Mouse (Mus musculus): ENCODE measurements around the gene Sgsh.

Sgsh gene

DNA sequence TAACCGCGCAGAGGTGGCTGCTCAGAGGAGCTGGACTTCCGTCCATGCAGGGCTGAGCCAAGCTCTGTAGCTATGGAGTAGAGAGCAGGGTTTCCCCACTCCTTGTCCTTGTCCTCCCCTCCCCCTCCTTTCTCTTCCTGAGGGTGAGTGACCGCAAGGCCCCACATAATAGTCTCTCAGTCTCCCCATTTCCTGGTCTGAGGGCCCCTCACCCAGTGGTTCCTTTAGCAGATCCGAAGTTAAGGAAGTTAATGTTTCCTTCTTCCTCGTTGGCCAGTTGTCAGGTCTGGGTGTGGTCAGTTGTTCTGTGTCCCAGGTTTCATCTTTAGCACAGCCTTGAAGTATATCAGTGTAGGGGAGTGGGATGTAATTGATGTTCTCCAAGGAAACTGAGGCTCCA, 20.1 kb upstream of the Sgsh start:
- DNase-seq, result no peak

DNA sequence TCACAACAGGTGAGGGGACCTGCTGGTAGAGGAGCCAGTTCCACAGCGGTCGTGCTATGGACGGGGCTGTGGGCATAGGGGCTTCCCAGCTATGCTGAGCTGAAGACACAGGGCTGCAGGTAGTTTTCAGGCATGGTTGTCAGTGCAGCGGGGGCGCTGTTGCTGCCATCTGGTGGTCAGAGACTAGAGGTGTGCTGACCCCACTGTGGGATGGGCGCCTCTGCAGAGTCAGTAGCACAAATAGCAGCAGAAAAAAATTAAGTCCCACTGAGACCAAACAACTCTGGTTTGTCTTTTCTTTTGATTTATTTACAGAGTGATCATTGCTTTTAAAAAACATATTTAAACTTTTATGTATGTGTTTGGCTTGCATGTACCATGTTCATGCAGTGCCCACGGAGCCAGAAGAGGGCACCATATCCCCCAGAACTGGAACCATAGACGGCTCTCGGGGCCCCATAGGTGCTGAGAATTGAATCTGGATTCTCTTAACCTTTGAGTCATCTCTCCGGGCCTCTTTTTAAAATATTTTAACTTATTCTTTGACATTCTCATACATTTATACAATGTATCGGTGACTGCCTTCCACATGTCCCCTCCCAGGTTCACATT, 8.3 kb upstream of the Sgsh start:
- DNase-seq, result peak; percentile 86

DNA sequence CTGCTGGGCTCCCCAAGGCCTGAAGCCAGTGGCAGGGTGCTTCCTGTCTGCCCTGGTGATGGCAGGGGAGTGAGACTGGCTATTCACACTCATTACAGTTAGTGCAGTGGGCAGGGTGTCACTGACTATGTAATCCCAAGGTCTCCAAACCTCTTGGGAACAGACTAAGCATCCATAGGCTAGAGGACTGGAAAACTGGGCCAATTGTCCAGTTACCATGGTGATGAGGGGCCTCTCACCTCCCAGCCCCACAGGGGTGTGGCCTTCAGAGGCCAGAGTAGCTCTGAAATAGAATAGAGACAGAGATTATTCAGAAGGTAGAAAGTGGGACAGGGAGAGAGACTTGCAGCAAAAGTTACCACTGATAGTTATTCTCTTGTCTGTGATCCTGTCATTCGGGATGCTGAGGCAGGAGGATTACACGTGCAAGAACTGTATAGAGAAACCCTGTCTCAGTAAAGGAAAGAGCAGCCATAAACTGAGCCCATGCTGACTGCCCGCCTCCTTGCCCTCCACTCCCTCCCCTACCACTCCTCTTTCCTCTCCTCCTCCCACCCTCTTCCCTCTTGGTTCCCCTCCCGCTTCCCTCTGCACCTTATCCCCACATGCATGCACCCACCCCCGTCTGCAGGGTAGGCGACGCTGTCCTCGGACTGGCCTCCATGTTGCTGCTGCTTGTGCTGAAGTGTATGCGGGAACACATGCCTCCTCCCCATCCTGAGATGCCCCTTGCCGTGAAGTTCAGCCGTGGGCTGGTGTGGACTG, 7.6 kb upstream of the Sgsh start:
- peak; percentile 57 for DNase-seq

DNA sequence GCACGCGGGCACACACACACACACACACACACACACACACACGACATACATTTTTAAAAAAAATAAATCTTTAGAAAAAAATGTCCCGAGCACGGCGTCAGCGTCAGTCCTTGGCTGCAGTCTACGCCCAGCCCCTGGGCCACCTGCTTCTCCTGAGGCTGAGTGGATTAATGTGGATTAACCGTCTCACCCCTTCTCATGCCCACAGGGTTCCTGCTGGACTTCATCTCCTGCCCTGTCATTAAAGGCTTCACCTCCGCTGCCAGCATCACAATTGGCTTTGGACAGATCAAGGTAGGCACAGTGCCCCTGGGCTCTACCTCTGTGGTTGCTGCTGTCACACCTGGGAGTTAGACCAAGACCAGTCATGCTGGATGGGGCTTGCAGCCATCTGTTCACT, 3.8 kb upstream of the Sgsh start:
- no peak for DNase-seq

DNA sequence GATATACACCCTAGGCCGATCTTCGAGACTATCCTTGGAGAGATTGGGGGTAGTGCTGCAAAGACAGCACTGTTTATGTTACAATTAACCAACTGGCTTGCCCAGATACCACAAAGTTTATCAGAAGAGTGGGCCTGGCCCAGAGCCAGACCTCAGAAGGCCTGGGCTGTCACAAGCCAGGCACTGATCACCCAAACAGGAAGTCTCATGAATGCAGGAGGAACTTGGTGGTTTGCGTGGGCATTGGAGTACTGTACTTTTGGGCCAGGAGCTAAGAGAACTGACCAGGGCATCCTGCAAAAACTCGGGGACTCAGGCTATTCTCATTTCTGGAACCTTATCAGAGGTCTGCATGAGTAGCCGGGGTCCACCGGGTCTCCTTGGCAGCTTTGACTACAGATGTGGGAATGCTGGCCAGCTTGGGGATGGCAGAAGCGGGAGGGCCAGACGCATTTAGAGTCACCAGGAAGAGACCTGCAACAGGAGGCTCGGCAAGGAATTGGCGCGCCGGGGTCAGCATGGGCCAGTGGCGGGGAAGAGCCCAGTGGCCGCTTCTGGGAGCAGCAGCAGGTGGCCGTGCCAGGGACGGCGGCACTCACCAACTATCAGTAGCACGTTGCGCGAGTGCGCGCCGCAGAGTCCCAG, 416 bp downstream of the Sgsh start:
- no peak for DNase-seq

DNA sequence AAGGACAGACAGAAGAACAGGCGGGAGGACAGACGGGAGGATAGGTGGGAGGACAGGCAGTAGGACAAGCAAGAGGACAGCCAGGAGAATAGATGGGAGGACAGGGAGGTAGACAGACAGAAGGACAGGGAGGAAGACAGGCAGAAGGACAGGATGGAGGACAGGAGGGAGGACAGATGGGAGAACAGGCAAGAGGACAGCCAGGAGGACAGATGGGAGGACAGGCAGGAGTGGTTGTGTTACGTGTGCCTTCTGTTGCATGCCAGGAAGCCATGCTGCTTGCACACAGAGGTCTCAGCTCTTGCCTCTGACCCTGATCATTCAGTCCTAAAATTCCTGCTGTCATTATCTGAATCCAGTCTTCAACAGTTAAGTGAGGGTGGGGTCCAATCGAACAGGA, 1.4 kb downstream of the Sgsh start:
- DNase-seq, result no peak

DNA sequence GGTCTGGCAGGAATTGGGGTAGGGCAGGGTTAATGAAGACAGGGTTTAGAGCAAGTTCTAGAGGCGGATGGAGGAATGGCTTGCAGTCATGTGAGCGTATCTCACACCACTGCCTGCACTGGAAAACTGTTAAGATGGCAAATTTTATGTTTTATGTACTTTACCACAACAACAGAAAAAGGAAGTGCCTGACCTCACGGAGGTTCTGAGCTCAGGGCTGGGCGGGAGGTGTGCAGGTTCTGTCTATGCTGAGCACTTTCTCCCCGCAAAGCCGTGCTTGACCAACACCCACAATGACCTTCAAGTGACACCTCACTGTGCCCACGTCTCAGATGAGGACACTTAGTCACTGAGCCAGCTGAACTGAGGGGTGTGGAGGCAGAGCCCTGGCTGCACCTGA, 3.2 kb downstream of the Sgsh start:
- no peak for DNase-seq

DNA sequence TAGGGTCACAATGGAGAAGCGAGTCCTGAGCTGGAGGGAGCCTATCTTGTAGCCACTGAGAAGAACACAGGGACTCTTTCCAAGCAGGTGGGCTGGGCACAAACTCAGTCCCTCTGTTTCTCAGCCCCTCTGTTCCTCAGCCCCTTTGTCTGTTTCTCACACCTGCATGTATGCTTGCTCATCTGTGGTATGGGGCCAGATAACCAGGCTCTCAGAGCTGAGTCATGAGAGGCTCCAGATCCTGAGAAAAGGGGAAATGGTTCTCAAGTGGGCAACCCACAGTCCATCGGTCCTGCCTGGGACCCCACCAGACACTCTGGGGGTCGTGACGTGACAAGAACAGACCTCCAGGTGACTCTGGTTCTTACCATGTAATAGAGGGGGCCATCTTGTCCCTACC, 8.2 kb downstream of the Sgsh start:
- DNase-seq, result no peak

DNA sequence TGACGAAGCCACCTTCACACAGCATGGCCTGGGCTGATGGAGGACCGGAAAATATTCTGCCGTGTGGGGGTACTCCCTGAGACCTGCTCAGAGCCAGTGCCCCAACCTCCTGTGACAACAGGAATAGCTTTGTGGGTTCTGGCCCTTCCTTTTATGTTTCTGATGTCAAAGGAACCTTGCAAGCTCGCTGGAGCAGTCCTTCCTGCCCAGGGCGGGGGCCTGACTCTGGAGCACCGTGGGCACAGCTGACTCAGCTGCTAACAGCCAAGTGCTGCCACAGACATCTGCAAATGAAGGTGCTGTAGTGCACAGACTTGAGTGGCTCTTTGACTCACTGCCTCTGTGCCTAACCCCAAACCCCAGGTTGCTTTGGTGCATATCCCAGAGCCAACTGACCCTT, 10.5 kb downstream of the Sgsh start:
- DNase-seq, result no peak

DNA sequence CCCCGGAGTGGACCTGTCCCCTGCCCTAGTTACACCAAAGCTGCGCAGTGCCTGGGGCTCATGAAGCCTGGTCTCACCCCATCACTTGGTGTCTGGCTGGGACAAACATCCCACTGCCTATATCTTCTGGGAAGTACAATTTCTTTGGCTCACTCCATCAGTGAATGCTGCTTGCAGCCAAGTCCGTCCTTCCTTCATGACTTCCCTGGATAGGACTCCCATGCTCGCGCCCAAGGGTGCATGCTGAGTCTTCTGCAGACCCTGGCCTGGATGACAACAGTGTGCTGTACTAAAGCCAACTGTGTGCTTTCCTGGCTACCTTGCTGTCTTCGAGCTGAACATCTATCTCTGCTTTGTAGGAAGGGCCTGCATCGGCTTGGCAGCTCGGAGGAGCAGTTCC, 11.2 kb downstream of the Sgsh start:
- no peak for DNase-seq

DNA sequence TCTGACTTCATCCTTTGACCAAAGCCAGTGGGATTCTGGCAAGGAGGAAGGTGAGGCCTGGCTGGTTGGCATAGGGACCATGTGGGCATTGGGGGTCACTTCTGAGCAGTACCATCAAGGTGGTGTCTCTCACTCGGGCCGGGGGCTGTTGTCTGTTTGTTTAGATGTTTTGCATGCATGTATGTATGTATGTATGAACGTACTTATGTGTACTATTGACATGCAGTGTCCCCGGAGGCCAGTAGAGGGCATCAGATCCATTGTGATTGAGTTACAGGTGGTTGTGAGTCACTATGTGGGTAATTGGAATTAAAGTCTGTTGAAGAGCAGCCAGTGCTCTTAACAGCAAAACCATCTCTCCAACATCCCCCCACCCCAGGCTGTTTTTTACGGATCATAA, 15.7 kb downstream of the Sgsh start:
- peak; percentile 86 for DNase-seq

DNA sequence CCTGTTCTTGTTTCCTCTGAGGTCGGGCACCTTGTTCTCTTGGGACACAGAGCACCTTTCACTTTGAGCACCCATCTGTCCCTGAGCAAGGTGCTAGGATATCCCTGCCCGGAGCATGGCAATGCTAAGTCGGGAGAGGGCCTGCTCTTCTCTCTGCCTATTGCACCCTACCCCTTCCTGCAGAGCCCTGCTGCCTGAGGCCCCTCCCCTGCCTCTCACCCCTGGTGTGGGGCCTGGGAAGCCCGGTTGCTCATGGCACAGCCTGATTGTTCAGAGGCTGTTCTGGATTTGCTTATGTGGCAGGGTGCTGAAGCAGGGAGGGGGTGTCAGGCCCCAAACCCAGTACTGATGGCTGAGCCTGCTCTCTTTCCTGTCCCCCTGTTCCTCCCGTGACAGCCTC, 16.2 kb downstream of the Sgsh start:
- DNase-seq, result no peak

DNA sequence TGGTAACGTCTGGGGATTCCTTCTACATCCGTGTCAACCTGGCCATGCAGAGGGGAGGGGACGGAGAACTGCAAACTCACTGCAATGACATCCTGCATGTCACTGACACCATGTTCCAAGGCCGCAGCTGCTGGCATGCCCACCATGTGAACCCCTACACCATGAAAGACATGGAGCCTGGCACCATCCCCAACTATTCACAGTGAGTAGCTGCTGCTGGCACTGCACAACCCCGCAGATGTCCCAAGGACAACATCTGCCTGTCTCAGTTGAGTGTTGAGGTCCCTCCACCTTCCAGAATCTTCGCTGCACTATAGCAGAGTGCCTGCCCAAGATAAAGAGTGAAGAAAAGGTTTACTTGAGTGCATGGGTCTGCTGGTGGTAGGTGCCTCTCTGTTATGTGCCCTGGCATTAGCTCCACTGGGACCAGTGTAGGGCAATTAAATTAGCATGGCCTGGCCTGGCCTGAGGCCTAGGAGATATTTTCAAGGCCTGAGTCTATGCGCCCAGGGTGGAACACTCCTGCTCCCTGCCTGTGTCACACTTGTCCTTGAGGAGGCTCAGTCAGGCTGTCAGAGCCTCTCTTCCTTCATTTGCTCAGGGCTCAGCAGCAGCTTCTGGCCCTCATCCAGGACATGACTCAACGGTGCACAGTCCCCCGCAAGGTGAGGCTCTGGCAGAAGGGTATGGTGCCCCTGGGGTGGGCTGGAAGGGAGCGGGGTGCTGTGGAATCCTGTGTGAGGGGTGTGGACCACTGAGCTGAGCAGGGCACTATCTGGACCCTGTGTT, 16.9 kb downstream of the Sgsh start:
- DNase-seq, result no peak

DNA sequence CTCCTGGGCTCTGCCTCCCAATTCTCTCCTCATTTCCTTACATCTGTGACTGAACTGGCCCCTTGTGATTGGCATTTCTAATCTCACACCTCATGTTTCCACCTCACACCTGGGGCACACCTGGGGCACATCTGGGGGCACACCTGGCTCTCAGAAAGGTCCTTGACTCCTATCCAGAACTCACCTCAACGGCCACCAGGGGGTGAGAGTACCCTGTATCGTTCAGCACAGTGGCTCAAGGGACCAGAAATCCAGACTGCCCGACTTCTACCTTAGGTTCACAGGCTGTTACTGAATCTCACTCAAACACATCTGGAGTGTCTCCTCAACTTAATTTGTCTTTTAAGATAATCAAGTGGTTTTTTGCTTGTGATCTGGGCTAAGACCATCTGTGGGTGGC, 23.4 kb downstream of the Sgsh start:
- DNase-seq, result no peak

DNA sequence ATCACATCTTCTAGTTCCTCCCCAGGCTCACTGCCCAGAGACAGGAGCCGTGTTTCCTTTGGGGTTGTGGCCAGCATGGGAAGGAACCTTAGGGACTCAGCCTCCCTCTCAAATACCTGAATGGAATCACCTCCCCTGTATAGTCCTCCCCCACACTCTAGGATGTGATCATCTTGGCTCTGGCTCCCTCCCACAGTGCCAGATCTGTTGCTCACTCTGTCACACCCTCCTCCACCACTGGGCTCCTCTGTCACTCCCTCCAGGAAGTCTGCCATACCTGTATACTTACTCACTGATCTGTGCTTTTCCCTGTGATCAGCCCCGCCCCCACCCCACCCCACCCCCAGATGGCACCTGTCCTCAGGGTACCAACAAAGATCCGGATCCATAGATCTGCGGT, 24.7 kb downstream of the Sgsh start:
- DNase-seq, result no peak

DNA sequence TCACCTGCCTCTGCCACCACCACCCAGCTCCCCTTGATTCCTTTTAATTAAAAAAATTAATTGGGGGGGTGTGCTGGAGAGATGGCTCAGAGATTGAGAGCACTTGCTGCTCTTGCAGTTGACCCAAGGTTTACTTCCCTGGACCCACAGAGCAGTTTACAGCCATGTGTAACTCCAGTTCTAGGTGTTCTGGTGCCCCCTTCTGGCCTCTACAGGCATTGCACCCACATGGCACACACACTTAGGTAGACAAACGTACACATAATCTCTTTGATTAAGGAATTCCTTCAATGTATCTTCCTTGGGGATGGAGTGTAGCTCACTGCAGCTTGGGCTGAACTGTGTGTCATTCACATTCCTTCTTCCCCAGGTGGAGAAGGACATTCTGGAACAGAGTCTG, 30.3 kb downstream of the Sgsh start:
- DNase-seq, result no peak

DNA sequence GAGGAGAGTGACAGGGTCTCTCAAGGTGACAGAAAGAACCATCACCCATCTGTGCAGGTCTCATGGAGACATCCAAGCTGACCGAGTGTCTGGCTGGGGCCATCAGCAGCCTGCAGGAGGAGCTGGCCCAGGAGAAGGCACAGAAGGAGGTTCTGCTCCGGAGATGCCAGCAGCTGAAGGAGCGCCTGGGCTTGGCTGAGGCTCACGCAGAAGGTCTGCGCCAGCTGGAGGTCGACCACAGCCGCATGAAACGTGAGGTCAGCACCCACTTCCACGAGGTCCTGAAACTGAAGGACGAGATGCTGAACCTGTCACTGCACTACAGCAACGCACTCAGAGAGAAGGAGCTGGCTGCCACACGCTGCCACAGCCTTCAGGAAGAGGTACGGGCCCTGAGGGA, 32.8 kb downstream of the Sgsh start:
- DNase-seq, result no peak

DNA sequence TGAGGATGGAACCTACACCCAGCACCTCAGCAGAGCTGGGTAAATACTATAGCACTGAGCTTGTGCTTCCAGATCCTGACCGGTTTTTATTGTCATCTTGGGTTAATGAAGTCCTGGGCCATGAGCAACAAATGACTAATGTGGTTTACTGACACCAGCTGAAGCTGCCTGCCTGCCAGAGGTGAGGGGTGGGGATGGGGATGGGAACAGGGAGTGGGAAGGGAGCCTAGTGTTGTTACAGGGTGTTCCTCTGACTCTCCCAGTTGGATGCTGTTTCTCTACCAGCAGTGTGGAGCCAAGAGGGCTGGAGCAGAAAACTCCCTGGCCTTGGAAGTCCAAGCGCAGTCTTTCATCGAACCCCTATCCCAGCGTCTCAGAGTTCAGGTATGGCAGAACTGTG, 38.6 kb downstream of the Sgsh start:
- DNase-seq, result no peak

DNA sequence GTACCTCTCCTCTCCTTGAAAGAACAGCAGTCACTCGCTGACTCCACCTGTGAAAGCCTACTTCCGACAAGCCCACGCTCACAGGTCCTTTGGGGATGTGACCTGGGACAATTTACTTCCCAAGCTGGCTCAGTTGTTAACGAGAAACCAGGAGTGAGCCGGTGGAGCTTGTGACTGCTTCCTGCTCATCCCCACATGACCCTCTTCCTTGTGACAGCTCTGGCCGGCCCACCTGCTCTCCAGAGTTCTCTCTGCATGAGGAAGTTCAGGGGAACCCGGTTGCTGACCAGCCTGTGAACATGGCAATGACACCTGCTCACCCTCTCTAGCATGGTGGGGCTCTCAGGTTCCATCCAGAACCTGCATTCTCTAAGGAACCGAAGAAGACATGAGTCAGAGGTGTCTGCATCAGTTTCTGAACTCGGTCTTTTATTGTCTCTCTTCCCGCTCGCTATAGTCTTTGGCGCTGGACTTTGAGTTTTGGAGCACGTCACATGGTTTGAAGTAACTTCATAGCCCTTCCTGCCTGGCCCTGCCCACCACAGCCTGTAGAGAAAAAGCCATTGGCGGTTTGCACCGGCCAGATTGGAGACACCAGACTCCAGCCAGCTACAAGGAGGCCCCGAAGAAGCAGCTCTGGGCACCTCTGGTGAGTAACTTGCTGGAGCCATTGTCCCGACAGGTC, 40.9 kb downstream of the Sgsh start:
- no peak for DNase-seq

DNA sequence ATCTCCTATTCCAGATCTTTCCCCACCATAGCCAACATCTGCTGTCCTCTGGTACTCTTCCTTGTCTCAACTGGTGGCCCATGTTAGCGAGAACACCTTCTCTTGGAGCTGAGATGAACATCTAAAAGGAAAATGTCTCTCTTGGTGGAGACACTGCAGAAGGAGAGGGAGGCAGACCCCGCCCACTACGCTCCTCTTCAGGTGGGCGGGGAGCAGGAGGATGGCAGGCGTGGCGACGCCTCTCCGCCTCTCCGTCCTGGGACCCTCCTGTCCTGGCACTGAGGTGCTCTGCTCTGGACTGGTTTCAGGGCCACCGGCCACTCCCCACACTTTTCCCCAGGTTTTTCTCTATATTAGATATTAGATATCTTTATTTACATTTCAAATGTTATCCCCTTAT, 44.7 kb downstream of the Sgsh start:
- DNase-seq, result no peak

DNA sequence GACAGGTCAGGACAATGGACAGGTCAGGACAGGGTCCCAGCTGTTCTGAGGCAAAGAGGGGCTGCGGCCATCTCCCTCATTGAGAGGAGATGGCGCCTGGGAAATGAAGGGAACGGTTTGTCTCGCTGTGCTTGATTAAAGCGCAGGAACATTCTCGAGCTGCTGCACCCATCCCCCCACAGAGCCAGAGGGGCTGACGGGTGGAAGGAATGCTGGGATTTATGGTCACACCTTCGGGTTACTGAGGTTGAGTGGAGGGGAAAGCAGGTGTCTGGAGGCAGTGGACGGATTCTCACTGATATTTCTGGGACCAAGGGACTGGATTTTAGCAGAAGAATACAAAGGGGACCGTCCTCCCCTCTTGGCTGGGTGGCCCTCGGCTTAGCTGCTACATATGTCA, 47.4 kb downstream of the Sgsh start:
- DNase-seq, result peak; percentile 40

DNA sequence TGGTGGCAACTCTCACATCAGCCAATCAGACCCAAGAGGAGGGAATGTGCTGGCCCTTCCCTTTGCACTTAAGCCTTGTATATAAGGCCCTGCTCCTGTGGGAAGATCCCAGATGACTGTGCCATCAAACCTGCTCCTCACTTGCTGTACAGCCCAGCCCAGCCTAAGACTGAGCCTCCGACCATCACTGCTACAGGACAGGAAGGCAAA, 47.8 kb downstream of the Sgsh start, which contains the start of gene Card14:
TSS of gene Card14 (plus strand) at position 111 of the 210 bp plus-strand sequence.
- no peak for DNase-seq
